Mouse (Mus musculus) heart, embryonic 15.5 days (tissue): ENCODE measurements around the gene Bbx. TPM values are rescaled to one million over a fixed set of nuclear protein-coding genes. Genes with fewer than 3 reads are reported as not detected.

Experiments
- ATAC-seq: fragments of 200-750 bp; cut with Nextera tagmentation; replicated peaks from 2 replicates; pipeline ENCODE4 v1.8.0; 2017; ENCODE audit warnings: low read depth, moderate TSS enrichment; ENCODE audit not compliant: insufficient number of reproducible peaks, insufficient read depth, low FRiP score
- H3K27ac ChIP-seq: fragments of 300-500 bp; sonication (generic); 2 replicates; pipeline ENCODE4 v1.5.1; 2015; ENCODE audit warnings: mild to moderate bottlenecking, inconsistent platforms
- H3K27me3 ChIP-seq: fragments of 300-500 bp; sonication (generic); 2 replicates; pipeline ENCODE4 v1.6.1; 2015; ENCODE audit warnings: inconsistent platforms
- H3K36me3 ChIP-seq: fragments of 300-500 bp; sonication (generic); 2 replicates; pipeline ENCODE4 v1.6.1; 2015; ENCODE audit warnings: mild to moderate bottlenecking, inconsistent platforms
- H3K4me1 ChIP-seq: fragments of 300-500 bp; sonication (generic); replicated peaks from 2 replicates; pipeline ENCODE4 v1.6.1; 2015; ENCODE audit warnings: inconsistent platforms
- H3K4me2 ChIP-seq: fragments of 300-500 bp; sonication (generic); 2 replicates; pipeline ENCODE4 v1.6.1; 2015; ENCODE audit warnings: inconsistent platforms, mild to moderate bottlenecking, moderate library complexity
- H3K4me3 ChIP-seq: fragments of 300-500 bp; sonication (generic); 2 replicates; pipeline ENCODE4 v1.5.1; 2015; ENCODE audit warnings: mild to moderate bottlenecking, inconsistent platforms
- H3K9ac ChIP-seq: fragments of 300-500 bp; sonication (generic); 2 replicates; pipeline ENCODE4 v1.6.1; 2015; ENCODE audit warnings: mild to moderate bottlenecking, inconsistent platforms
- H3K9me3 ChIP-seq: fragments of 300-500 bp; sonication (generic); replicated peaks from 2 replicates; pipeline ENCODE4 v1.6.1; 2016; ENCODE audit warnings: inconsistent platforms
- WGBS: fragments of 180-500 bp; shearing (Covaris S2); methylation state at CpG from one replicate; pipeline ENCODE4 v1.1.7; 2015; ENCODE audit warnings: mixed read lengths; 5-methylcytosine and 5-hydroxymethylcytosine counted together
- polyA plus RNA-seq: library from polyadenylated mRNA; unstranded; fragments of >200 nt; fragmentation: Nextera tagmentation; extraction: Ambion mirVana; gene quantifications from 2 replicates; pipeline ENCODE4 v1.2.1, GENCODE M21; 2015

The Bbx gene
- polyA plus RNA-seq, 1 experiment from 2014 or later, result 33.4 TPM

DNA sequence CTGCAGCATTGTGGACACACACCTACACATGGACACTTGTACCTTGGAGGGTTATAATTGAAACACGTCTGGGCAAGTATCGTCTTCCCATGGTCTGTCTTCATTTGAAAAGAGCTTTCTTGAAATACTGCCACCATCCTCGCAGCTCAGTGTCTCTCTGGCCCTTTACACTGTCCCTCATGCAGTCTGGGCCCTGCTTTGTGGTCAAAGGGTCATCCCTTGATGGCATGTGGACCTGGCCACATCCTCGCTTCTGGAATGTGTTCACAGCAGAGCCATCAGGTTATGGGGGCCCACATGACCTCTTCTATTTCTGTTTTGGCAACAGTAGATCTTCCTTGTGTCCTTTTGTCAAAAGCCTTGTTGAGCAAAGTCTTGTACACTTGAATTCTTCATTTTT is 282.6 kb downstream of the Bbx start:
- ATAC-seq, result no peak
- no peak overlapping the region for H3K27ac ChIP-seq
- H3K4me1 ChIP-seq, result no peaks in the 10 kb centered on the region
- no peak overlapping the region for H3K4me2 ChIP-seq
- H3K4me3 ChIP-seq, result no peak overlapping the region
- H3K27me3 ChIP-seq, result no peaks in the 10 kb centered on the region
- H3K9ac ChIP-seq, result no peak overlapping the region
- no peaks in the 10 kb centered on the region for H3K36me3 ChIP-seq
- H3K9me3 ChIP-seq, result no peaks in the 10 kb centered on the region
- WGBS, result 84% methylated on average over 4 of the region's 4 CpGs

DNA sequence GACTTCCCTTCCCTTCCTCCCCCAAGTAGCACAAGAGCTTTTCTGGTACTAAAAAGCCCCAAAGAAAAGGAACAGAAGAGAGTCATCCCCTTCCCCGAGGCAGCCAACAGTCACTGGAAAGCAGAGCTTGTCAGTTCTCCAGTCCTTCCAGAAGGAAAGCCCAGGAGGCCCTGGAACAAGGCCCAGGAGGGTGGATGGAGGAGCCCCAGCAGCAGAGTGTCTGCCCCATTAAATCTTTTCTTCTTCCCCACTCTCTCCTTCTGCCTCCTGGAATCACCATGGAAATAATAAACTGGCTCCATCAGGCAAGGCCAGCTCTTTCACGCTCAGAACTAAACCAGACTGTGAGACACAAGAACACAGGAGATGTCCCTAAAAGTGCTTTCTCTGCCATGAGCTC is 284.3 kb downstream of the Bbx start:
- no peak overlapping the region for H3K4me3 ChIP-seq
- no peak overlapping the region for H3K9ac ChIP-seq
- no peak overlapping the region for H3K4me2 ChIP-seq
- no peaks in the 10 kb centered on the region for H3K36me3 ChIP-seq
- no peaks in the 10 kb centered on the region for H3K27me3 ChIP-seq
- WGBS, result 71% methylated on average over 2 of the region's 2 CpGs
- no peak overlapping the region for H3K27ac ChIP-seq
- ATAC-seq, result no peak
- H3K4me1 ChIP-seq, result no peaks in the 10 kb centered on the region
- H3K9me3 ChIP-seq, result no peaks in the 10 kb centered on the region

Other genes with a start within 250 kb of the Bbx start
- not detected in 2 replicates for gene Ccdc54, start 158.8 kb upstream of the Bbx start, polyA plus RNA-seq